Mouse (Mus musculus) liver, adult 2 months (tissue): ENCODE measurements around the gene Greb1. TPM values are rescaled to one million over a fixed set of nuclear protein-coding genes. Genes with fewer than 3 reads are reported as not detected.
A peak's percentile ranks its signal among the peaks of the same experiment; 100 is the strongest.

Source experiments
- DNase-seq: peaks from one replicate; pipeline ENCODE4 v3.0.0-alpha.2; 2011; ENCODE audit warnings: low read depth, low spot score; ENCODE audit errors: extremely low read depth
- H3K27ac ChIP-seq: fragments of 200-500 bp; replicated peaks from 2 replicates; pipeline ENCODE4 v1.5.1; 2012; ENCODE audit warnings: low read depth, mild to moderate bottlenecking, control low read depth, inconsistent platforms, low read length; ENCODE audit not compliant: insufficient read depth
- H3K27me3 ChIP-seq: fragments of 200-500 bp; 2 replicates; pipeline ENCODE4 v1.6.1; 2012; ENCODE audit warnings: mild to moderate bottlenecking, moderate library complexity, low read length, inconsistent platforms; ENCODE audit not compliant: control insufficient read depth, insufficient read depth
- H3K36me3 ChIP-seq: fragments of 200-500 bp; 2 replicates; pipeline ENCODE4 v1.6.1; 2012; ENCODE audit warnings: low read length, inconsistent platforms; ENCODE audit not compliant: control insufficient read depth, insufficient read depth
- H3K4me1 ChIP-seq: fragments of 200-500 bp; 2 replicates; pipeline ENCODE4 v1.6.1; 2011; ENCODE audit warnings: low read length; ENCODE audit not compliant: control insufficient read depth, insufficient read depth
- H3K4me3 ChIP-seq: fragments of 200-500 bp; 2 replicates; pipeline ENCODE4 v1.5.1; 2011; ENCODE audit warnings: low read depth, mild to moderate bottlenecking, control low read depth, low read length, moderate library complexity; ENCODE audit not compliant: insufficient read depth
- H3K79me2 ChIP-seq: fragments of 200-500 bp; 2 replicates; pipeline ENCODE4 v1.6.1; 2012; ENCODE audit warnings: inconsistent platforms, mild to moderate bottlenecking, low read length, moderate library complexity; ENCODE audit not compliant: control insufficient read depth, insufficient read depth
- H3K9ac ChIP-seq: fragments of 200-500 bp; 2 replicates; pipeline ENCODE4 v1.6.1; 2012; ENCODE audit warnings: low read depth, mild to moderate bottlenecking, control low read depth, inconsistent platforms, low read length
- CTCF ChIP-seq: fragments of 200-500 bp; IDR thresholded peaks from 2 replicates; pipeline ENCODE4 v1.5.1; 2011; ENCODE audit warnings: low read depth, low read length, control low read depth
- POLR2A ChIP-seq: fragments of 200-500 bp; IDR thresholded peaks from 2 replicates; pipeline ENCODE4 v1.6.1; 2011; ENCODE audit warnings: low read length, control low read depth; ENCODE audit not compliant: insufficient read depth; ENCODE audit errors: extremely low read depth
- WGBS: fragments of 180-500 bp; shearing (Covaris S2); methylation state at CpG from one replicate; pipeline ENCODE4 v1.1.7; 2018; 5-methylcytosine and 5-hydroxymethylcytosine counted together
- polyA plus RNA-seq: library from polyadenylated mRNA; depleted of rRNA; stranded (reverse); fragments of >200 nt; gene quantifications from 2 replicates; pipeline ENCODE4 v1.2.3, GENCODE M21; 2012
- total RNA-seq: library from RNA; depleted of rRNA; stranded (reverse); fragments of >200 nt; gene quantifications from 2 replicates; pipeline ENCODE4 v1.2.3, GENCODE M21; 2014

Gene Greb1
- total and polyA plus RNA-seq, 2 experiments: 0.09 TPM

GRCm38 (mm10) chr12:16828505-16828904 lies 27.8 kb upstream of the Greb1 start:
- no peaks in the 10 kb centered on the region for H3K27me3 ChIP-seq
- H3K36me3 ChIP-seq: peaks cover 2% of the 10 kb centered on the region; the same call in 1 of the 2 replicates
- no peaks in the 10 kb centered on the region for H3K4me1 ChIP-seq
- no peak overlapping the region for H3K27ac ChIP-seq
- no peaks in the 10 kb centered on the region for H3K79me2 ChIP-seq
- no peak overlapping the region for H3K9ac ChIP-seq
- H3K4me3 ChIP-seq: no peak overlapping the region
- 11% methylated on average over 6 of the region's 6 CpGs for WGBS
- peak; percentile 70 for DNase-seq
- TF ChIP-seq CTCF: peak; percentile 92
- TF ChIP-seq POLR2A: no peak

- H3K9ac ChIP-seq: no peak overlapping the region
- TF ChIP-seq CTCF (no peak), POLR2A (no peak)
- H3K4me1 ChIP-seq: no peaks in the 10 kb centered on the region
- WGBS: 97% methylated on average over 1 of the region's 1 CpGs
- no peak for DNase-seq
- no peak overlapping the region for H3K4me3 ChIP-seq
- peaks cover 22% of the 10 kb centered on the region for H3K36me3 ChIP-seq
- H3K79me2 ChIP-seq: no peaks in the 10 kb centered on the region
- no peaks in the 10 kb centered on the region for H3K27me3 ChIP-seq
- no peak overlapping the region for H3K27ac ChIP-seq
These were observed 23.0 kb upstream of the Greb1 start for GRCm38 (mm10) chr12:16823701-16824100.

- TF ChIP-seq POLR2A (no peak), CTCF (no peak)
- H3K27ac ChIP-seq: no peak overlapping the region
- no peaks in the 10 kb centered on the region for H3K4me1 ChIP-seq
- H3K4me3 ChIP-seq: no peak overlapping the region
- WGBS: 95% methylated on average over 10 of the region's 10 CpGs
- no peak for DNase-seq
- no peaks in the 10 kb centered on the region for H3K79me2 ChIP-seq
- H3K9ac ChIP-seq: no peak overlapping the region
- H3K36me3 ChIP-seq: peaks cover 27% of the 10 kb centered on the region
- H3K27me3 ChIP-seq: no peaks in the 10 kb centered on the region
These were observed 21.6 kb upstream of the Greb1 start for GRCm38 (mm10) chr12:16822181-16822734.

- Histone ChIP-seq H3K27me3 (no peaks in the 10 kb centered on the region), H3K36me3 (peaks cover 24% of the 10 kb centered on the region), H3K27ac (no peak overlapping the region), H3K79me2 (no peaks in the 10 kb centered on the region), H3K9ac (no peak overlapping the region), H3K4me3 (no peak overlapping the region), H3K4me1 (no peaks in the 10 kb centered on the region)
- WGBS: 84% methylated on average over 7 of the region's 7 CpGs
- DNase-seq: no peak
- no peak for TF ChIP-seq CTCF
These were observed 20.1 kb upstream of the Greb1 start for GRCm38 (mm10) chr12:16820761-16821160.

- 92% methylated on average over 11 of the region's 11 CpGs for WGBS
- H3K36me3 ChIP-seq: peaks cover 24% of the 10 kb centered on the region
- no peaks in the 10 kb centered on the region for H3K79me2 ChIP-seq
- H3K9ac ChIP-seq: no peak overlapping the region
- H3K4me1 ChIP-seq: no peaks in the 10 kb centered on the region
- no peak for DNase-seq
- no peaks in the 10 kb centered on the region for H3K27me3 ChIP-seq
- TF ChIP-seq POLR2A: no peak
- TF ChIP-seq CTCF: no peak
- H3K27ac ChIP-seq: no peak overlapping the region
- H3K4me3 ChIP-seq: no peak overlapping the region
These were observed 17.8 kb upstream of the Greb1 start for GRCm38 (mm10) chr12:16818513-16818912.

DNA sequence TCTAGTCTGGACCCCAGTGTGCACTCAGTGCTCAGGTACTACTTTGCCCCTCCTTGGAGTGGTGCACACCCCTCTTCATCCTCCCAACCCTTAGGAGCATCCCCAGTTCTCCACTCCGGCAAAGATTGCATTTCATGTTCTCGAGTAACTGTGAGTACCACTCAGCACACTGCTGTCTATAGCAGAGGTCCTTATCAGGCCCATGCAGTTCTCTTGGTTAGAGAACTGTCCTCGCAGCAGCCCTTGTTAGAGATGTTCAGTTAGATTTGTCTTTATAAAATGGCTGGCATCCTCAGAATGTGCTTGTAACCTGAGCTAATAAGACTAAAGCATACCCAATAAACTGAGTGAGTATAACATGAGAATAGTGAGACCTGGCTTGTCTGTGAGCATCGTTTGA lies 16.5 kb upstream of the Greb1 start:
- Histone ChIP-seq H3K36me3 (peaks cover 20% of the 10 kb centered on the region), H3K4me3 (no peak overlapping the region), H3K4me1 (no peaks in the 10 kb centered on the region), H3K27ac (no peak overlapping the region), H3K27me3 (no peaks in the 10 kb centered on the region), H3K9ac (no peak overlapping the region), H3K79me2 (no peaks in the 10 kb centered on the region)
- TF ChIP-seq CTCF: no peak
- no peak for TF ChIP-seq POLR2A
- 95% methylated on average over 4 of the region's 4 CpGs for WGBS
- DNase-seq: no peak
